ENCODE assay signal across 29 mouse cellular contexts in the genomic region with DNA sequence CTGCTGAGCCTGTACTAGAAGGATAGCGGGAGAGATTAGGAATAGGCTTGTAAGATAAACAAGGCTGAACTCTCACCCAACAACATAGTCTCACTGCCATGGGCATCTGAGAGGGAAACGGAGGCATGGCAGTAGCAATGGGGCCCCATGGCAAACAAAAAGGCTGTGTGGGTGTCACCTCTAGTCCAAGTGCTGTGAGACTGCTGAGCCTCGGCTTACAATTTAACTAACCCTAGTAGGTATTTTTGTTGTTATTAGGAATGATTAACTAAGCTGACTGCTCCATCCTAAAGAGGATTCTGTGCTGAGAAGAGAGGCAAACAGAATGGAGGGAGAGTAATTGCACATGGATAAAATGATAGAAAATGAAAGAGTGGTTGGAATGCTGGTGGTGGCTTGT.
A peak's percentile ranks its signal among the peaks of the same experiment; 100 is the strongest.
DNase-seq lines count a peak whose midpoint lies in the region; ATAC-seq and TF ChIP-seq lines count a peak whose summit lies in the region.
"Had no signal": no experiment of that assay in that cellular context is flagged by ENCODE, and none has a peak within 500 bp of the region (broad histone marks: within the 10 kb centered on the region; RNA-seq: fewer than 3 reads in every experiment).

No protein-coding gene starts in this region.

- no peak for TF ChIP-seq CTCF in intestine, postnatal 0 days (IDR thresholded peaks at IDR 0.05; ENCODE audit: low read depth)

- no peaks in the 10 kb centered on the region for H3K4me1 ChIP-seq in intestine, embryonic 15.5 days (replicated peaks)
- no peaks in the 10 kb centered on the region for H3K4me1 ChIP-seq in intestine, postnatal 0 days (replicated peaks; ENCODE audit: control insufficient read depth, insufficient read depth, low read length)
- H3K4me1 ChIP-seq in liver, embryonic 13.5 days (replicated peaks) = no peaks in the 10 kb centered on the region
- H3K4me1 ChIP-seq in liver, embryonic 12.5 days = no peaks in the 10 kb centered on the region
- H3K4me1 ChIP-seq in midbrain, embryonic 13.5 days (replicated peaks) = 0 out of 2 replicates have a peak, but pooled peaks cover 2% of the 10 kb centered on the region
- H3K4me1 ChIP-seq in forebrain, embryonic 12.5 days = no peaks in the 10 kb centered on the region
- H3K4me1 ChIP-seq: embryonic facial prominence, embryonic 10.5 days; embryonic facial prominence, embryonic 15.5 days; heart, embryonic 13.5 days; hindbrain, embryonic 10.5 days; hindbrain, embryonic 15.5 days; limb, embryonic 10.5 days; limb, embryonic 15.5 days; lung, embryonic 15.5 days; midbrain, embryonic 10.5 days had no signal

- no peak overlapping the region for H3K4me2 ChIP-seq in intestine, embryonic 15.5 days (replicated peaks)
- H3K4me2 ChIP-seq in intestine, postnatal 0 days (replicated peaks; ENCODE audit: low read depth) = no peak overlapping the region
- H3K4me2 ChIP-seq in liver, embryonic 13.5 days = no peak overlapping the region
- no peak overlapping the region for H3K4me2 ChIP-seq in liver, embryonic 12.5 days
- no peak overlapping the region for H3K4me2 ChIP-seq in midbrain, embryonic 13.5 days (replicated peaks)
- no peak overlapping the region for H3K4me2 ChIP-seq in forebrain, embryonic 12.5 days
- H3K4me2 ChIP-seq: embryonic facial prominence, embryonic 15.5 days; forebrain, embryonic 13.5 days; heart, embryonic 13.5 days; hindbrain, embryonic 15.5 days; limb, embryonic 15.5 days; lung, embryonic 15.5 days had no signal

- H3K9ac ChIP-seq in intestine, embryonic 15.5 days = no peak overlapping the region
- no peak overlapping the region for H3K9ac ChIP-seq in intestine, postnatal 0 days (ENCODE audit: low read depth, low read length)
- H3K9ac ChIP-seq in liver, embryonic 13.5 days = no peak overlapping the region
- H3K9ac ChIP-seq in liver, embryonic 12.5 days = no peak overlapping the region
- H3K9ac ChIP-seq in midbrain, embryonic 13.5 days (replicated peaks) = no peak overlapping the region
- H3K9ac ChIP-seq in forebrain, embryonic 12.5 days = no peak overlapping the region
- H3K9ac ChIP-seq: embryonic facial prominence, embryonic 15.5 days; forebrain, embryonic 13.5 days; heart, embryonic 13.5 days; hindbrain, embryonic 15.5 days; limb, embryonic 15.5 days; lung, embryonic 15.5 days had no signal

- no peak overlapping the region for H3K27ac ChIP-seq in intestine, embryonic 15.5 days
- no peak overlapping the region for H3K27ac ChIP-seq in intestine, postnatal 0 days (ENCODE audit: low read depth, low read length)
- no peak overlapping the region for H3K27ac ChIP-seq in liver, embryonic 13.5 days
- H3K27ac ChIP-seq in liver, embryonic 12.5 days = no peak overlapping the region
- no peak overlapping the region for H3K27ac ChIP-seq in midbrain, embryonic 13.5 days
- H3K27ac ChIP-seq in forebrain, embryonic 12.5 days = no peak overlapping the region
- H3K27ac ChIP-seq: embryonic facial prominence, embryonic 10.5 days; embryonic facial prominence, embryonic 15.5 days; forebrain, embryonic 13.5 days; heart, embryonic 13.5 days; hindbrain, embryonic 10.5 days; hindbrain, embryonic 15.5 days; limb, embryonic 10.5 days; limb, embryonic 15.5 days; lung, embryonic 15.5 days; midbrain, embryonic 10.5 days had no signal

- 62% methylated on average over 3 of the region's 3 CpGs for WGBS in intestine, embryonic 15.5 days
- WGBS in intestine, postnatal 0 days = 63% methylated on average over 3 of the region's 3 CpGs
- WGBS in liver, embryonic 13.5 days (ENCODE audit: insufficient replicate concordance) = 64% methylated on average over 3 of the region's 3 CpGs
- 68% methylated on average over 3 of the region's 3 CpGs for WGBS in liver, embryonic 12.5 days (ENCODE audit: insufficient replicate concordance)
- WGBS in midbrain, embryonic 13.5 days = 84% methylated on average over 3 of the region's 3 CpGs
- WGBS in forebrain, embryonic 12.5 days = 89% methylated on average over 3 of the region's 3 CpGs

- peak; percentile 45; the same call in 1 of the 2 replicates for ATAC-seq in intestine, embryonic 15.5 days
- ATAC-seq in intestine, postnatal 0 days = no peak
- peak; percentile 36; the same call in 1 of the 2 replicates for ATAC-seq in liver, embryonic 13.5 days (ENCODE audit: low read depth)
- ATAC-seq in liver, embryonic 12.5 days = no peak
- ATAC-seq in midbrain, embryonic 13.5 days = no peak
- ATAC-seq in forebrain, embryonic 12.5 days (ENCODE audit: low FRiP score) = no peak
- ATAC-seq: activated CD4-positive, CD25-positive, alpha-beta regulatory T cell, adult 4 months; forebrain, embryonic 13.5 days; inflammation-experienced regulatory T-cells, adult 6 months; midbrain, embryonic 16.5 days had no signal

- no peak for DNase-seq in liver, embryonic 13.5 days
- DNase-seq in kidney, postnatal 25 days = peak; percentile 4 to 54
- no peak for DNase-seq in spleen, adult 12 weeks (ENCODE audit: low spot score)
- DNase-seq: adrenal gland, adult 8-10 months; cerebellum, adult 8-10 months; cerebellum, postnatal 25 days; gastrocnemius, postnatal 10 days; heart, postnatal 10 days; thymus, adult 2 months; thymus, postnatal 36 days had no signal

- H3K27me3 ChIP-seq in intestine, embryonic 15.5 days (replicated peaks) = no peaks in the 10 kb centered on the region
- no peaks in the 10 kb centered on the region for H3K27me3 ChIP-seq in intestine, postnatal 0 days (replicated peaks; ENCODE audit: control insufficient read depth, insufficient read depth, low read length)
- H3K27me3 ChIP-seq in liver, embryonic 13.5 days = no peaks in the 10 kb centered on the region
- no peaks in the 10 kb centered on the region for H3K27me3 ChIP-seq in liver, embryonic 12.5 days (replicated peaks)
- no peaks in the 10 kb centered on the region for H3K27me3 ChIP-seq in midbrain, embryonic 13.5 days
- no peaks in the 10 kb centered on the region for H3K27me3 ChIP-seq in forebrain, embryonic 12.5 days
- H3K27me3 ChIP-seq: CH12.LX; embryonic facial prominence, embryonic 15.5 days; forebrain, embryonic 13.5 days; heart, embryonic 13.5 days; hindbrain, embryonic 15.5 days; limb, embryonic 15.5 days; lung, embryonic 15.5 days had no signal

- H3K4me3 ChIP-seq in intestine, embryonic 15.5 days (replicated peaks) = no peak overlapping the region
- no peak overlapping the region for H3K4me3 ChIP-seq in intestine, postnatal 0 days (ENCODE audit: low read depth, low read length)
- H3K4me3 ChIP-seq in liver, embryonic 13.5 days (replicated peaks) = no peak overlapping the region
- H3K4me3 ChIP-seq in liver, embryonic 12.5 days = no peak overlapping the region
- H3K4me3 ChIP-seq in midbrain, embryonic 13.5 days (replicated peaks) = no peak overlapping the region
- no peak overlapping the region for H3K4me3 ChIP-seq in forebrain, embryonic 12.5 days (replicated peaks)
- H3K4me3 ChIP-seq: embryonic facial prominence, embryonic 10.5 days; embryonic facial prominence, embryonic 15.5 days; forebrain, embryonic 13.5 days; heart, embryonic 13.5 days; hindbrain, embryonic 10.5 days; hindbrain, embryonic 15.5 days; limb, embryonic 10.5 days; limb, embryonic 15.5 days; lung, embryonic 15.5 days; midbrain, embryonic 10.5 days had no signal

- H3K9me3 ChIP-seq in intestine, embryonic 15.5 days = no peaks in the 10 kb centered on the region
- H3K9me3 ChIP-seq in intestine, postnatal 0 days (ENCODE audit: control insufficient read depth) = no peaks in the 10 kb centered on the region
- H3K9me3 ChIP-seq in liver, embryonic 13.5 days (replicated peaks) = no peaks in the 10 kb centered on the region
- H3K9me3 ChIP-seq in liver, embryonic 12.5 days (replicated peaks) = no peaks in the 10 kb centered on the region
- no peaks in the 10 kb centered on the region for H3K9me3 ChIP-seq in midbrain, embryonic 13.5 days
- H3K9me3 ChIP-seq in forebrain, embryonic 12.5 days = no peaks in the 10 kb centered on the region
- H3K9me3 ChIP-seq: embryonic facial prominence, embryonic 10.5 days; embryonic facial prominence, embryonic 15.5 days; forebrain, embryonic 13.5 days; heart, embryonic 13.5 days; hindbrain, embryonic 10.5 days; hindbrain, embryonic 15.5 days; limb, embryonic 10.5 days; limb, embryonic 15.5 days; lung, embryonic 15.5 days; midbrain, embryonic 10.5 days had no signal

- H3K36me3 ChIP-seq in intestine, embryonic 15.5 days = no peaks in the 10 kb centered on the region
- H3K36me3 ChIP-seq in intestine, postnatal 0 days (ENCODE audit: control insufficient read depth, insufficient read depth) = peaks cover 8% of the 10 kb centered on the region
- H3K36me3 ChIP-seq in liver, embryonic 13.5 days = no peaks in the 10 kb centered on the region
- peaks cover 7% of the 10 kb centered on the region; the same call in 1 of the 2 replicates for H3K36me3 ChIP-seq in liver, embryonic 12.5 days
- H3K36me3 ChIP-seq in midbrain, embryonic 13.5 days = peaks cover 30% of the 10 kb centered on the region
- peaks cover 7% of the 10 kb centered on the region; the same call in 1 of the 2 replicates for H3K36me3 ChIP-seq in forebrain, embryonic 12.5 days (replicated peaks)
- H3K36me3 ChIP-seq: embryonic facial prominence, embryonic 15.5 days had no signal

Comparison
In these comparisons a context has a peak if more than half of its experiments do, and no peak if none do; other contexts are left out.
1. ATAC-seq: peak in intestine, embryonic 15.5 days (single experiment) and liver, embryonic 13.5 days (single experiment); none in intestine, postnatal 0 days (single experiment), liver, embryonic 12.5 days (single experiment), midbrain, embryonic 13.5 days (single experiment) and forebrain, embryonic 12.5 days (single experiment).
2. DNase-seq: peak in kidney, postnatal 25 days (2 of 2); none in liver, embryonic 13.5 days (single experiment) and spleen, adult 12 weeks (single experiment).